Mouse (Mus musculus) mouse trophoblast stem cell (cell line): Measurements from ENCODE around the gene Trim7.

ENCODE experiments used
- in situ Hi-C, 2 experiments: fragments of 300-500 bp; cut with MseI, MboI; formaldehyde crosslinking; loops; 2 replicates in 1 of 2; 3 replicates in 1 of 2; pipeline ENCODE4 v1.15.1; 2025

Gene Trim7

DNA sequence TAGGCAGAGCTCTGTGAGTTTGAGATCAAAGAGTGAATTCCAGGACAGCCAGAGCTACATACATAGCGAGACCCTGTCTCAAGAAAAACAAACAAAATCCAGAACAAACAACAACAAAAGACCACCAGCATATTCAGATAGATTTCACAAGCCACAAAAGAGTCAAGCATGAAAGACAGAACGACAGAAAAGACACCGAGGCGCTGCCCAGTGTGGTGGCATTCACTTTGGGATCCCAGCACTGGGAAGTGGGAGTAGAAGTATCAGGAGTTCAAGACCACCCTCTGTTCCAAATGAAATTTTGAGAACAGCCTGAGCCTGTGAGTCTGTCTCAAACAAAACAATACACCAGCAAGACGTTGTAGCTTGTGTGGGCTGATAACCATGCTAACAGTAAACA is 20.9 kb downstream of the Trim7 start:
- in situ Hi-C loops, result no loop called here

DNA sequence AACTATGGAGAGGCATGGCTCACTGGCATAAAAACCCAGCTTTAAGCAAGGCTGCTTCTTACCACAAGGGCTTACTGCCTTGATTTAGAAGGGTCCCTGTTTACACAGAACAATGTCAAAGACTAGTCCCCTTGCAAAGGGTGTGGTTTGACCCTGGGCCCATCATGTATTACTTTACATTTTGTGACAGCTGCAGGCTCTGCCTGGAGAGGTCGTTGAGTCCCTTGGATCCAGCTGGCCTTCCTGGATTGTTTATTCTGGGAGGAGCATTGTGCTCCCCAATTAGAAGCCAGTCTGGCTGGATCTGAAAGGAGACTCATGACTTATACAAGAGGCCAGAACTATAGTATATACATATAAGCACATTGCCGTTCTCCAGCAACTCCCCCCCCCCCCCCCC is 24.3 kb downstream of the Trim7 start:
- in situ Hi-C loops, result no loop called here

DNA sequence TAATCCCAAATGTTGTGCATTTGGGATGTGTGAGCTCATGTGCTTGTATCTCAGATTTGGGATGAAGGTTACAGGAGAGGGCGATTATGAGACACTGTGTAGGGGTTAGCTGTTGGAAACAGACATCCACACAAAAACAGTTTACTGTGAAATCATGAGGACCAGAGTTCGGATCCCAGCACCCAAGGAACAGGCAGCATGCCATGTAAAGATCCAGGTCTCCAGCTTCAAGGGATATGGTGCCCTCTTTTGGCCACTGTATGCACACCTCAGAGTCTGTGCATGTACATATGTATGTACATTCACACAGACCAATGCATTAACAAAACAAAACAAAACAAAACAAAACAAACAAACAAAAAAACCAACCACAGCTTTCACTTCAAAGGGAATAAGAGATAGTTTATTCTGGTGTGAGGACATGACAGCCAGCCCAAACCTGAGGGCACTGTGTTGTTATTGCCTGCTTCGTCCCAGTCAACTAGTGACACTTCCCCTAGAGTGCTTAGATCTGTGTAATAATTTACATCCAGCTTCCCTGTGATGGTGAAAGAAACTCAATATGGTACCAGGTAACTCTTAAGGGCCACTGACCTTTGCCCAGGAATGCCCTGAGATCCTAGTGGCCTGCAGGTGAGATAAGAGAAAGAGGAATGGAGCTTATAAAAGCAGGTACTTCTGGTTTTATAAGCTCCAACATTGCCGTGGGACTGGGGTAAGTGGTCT is 25.5 kb downstream of the Trim7 start:
- in situ Hi-C loops, result no loop called here

DNA sequence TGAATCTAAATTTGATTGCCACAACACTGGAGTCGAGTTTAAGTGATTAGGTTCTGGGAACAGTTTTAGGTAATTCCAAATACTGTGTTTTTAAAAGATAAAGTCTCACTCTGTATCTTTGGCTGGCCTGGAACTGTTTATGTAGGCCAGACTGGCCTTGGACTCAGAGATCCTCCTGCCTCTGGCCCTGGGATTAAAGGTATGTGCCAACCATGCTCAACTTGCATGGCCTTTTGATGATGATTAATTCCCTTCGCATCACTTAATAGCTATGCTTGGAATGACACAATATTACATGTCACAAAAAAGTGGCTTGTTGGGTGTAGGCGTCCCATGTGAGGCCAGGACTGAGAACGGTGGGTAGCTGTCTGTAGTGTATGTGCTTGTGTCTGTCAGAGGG is 26.2 kb downstream of the Trim7 start:
- in situ Hi-C loops, result no loop called here

- in situ Hi-C loops, result no loop called here
These were observed 26.9 kb downstream of the Trim7 start for GRCm38 (mm10) chr11:48852624-48853473.

- in situ Hi-C loops, result no loop called here
These were observed 27.7 kb downstream of the Trim7 start for GRCm38 (mm10) chr11:48853474-48854180.

- in situ Hi-C loops, result loop anchor here (5.0 kb wide), 1 partner anchor 72 kb away; no protein-coding TSS in a partner anchor
These were observed 33.1 kb downstream of the Trim7 start for GRCm38 (mm10) chr11:48859014-48859413.

DNA sequence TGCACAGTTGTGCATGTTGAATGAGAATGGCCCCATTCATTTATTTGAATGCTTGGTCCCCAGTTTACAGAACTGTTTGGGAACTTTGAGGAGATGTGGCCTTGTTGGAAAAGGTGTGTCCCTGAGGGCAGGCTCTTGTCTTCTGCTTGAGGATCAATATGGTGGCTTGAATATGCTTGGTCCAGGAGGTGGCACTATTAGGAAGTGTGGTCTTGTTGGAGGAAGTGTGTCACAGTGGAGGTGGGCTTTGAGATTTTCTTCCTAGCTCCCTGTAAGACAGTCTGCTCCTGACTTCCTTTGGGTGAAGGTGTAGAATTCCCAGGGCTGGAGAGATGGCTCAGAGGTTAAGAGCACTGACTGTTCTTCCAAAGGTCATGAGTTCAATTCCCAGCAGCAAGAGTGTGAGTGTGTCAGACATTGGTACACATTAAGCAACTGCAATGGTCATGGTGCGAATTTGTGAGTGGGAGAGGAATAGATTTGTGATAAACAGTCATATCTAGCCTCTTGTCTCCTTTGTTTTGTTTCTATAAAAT is 36.9 kb downstream of the Trim7 start:
- in situ Hi-C loops, result no loop called here

DNA sequence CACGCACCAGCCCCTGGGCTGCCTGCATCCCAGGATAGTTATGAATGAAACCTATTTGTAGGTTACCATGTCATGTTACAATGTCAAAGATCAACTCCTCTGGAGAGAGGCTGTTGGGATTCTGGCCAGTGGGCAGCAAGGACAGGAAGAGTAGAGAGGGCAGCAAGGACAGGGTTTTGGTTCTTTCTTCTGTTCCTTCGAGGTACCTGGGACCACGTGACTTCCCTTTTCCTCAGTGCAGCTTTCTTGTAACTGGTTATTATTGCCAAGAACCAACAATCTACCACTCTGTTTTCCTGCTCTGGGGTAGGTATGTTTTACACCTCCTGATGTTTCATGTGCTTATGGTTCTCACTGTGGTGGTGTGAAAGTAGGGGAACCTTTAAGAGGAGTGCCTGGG is 37.9 kb downstream of the Trim7 start:
- in situ Hi-C loops, result no loop called here

- in situ Hi-C loops, result no loop called here
These were observed 40.5 kb downstream of the Trim7 start for GRCm38 (mm10) chr11:48866481-48866880.

- in situ Hi-C loops, result loop anchor here (5.0 to 10.0 kb wide), 4 partner anchors 125 to 395 kb away; partner anchors contain the start of genes Gm12185 (in 2 of the 2) and Tgtp1 (in 2 of the 2)
These were observed 43.6 kb downstream of the Trim7 start for GRCm38 (mm10) chr11:48869380-48870110.

DNA sequence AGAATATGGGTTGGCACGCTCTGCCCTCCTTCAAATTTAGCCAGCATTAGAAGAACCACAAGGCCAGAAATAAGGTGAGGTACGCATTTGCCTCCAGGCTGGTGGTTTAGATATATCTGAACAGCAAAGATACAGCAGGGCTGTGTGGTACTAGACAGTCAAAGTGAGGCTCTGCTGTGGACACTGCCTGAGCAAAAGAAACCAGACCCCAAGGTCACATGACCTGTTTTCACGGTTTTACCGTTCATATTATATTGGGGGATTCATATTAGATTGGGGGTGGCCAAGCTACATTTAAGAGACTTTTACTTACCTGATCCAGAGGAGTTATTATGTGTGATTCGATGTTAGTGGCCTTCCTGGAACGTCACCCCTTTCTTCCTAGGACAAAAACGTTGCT is 44.8 kb downstream of the Trim7 start:
- in situ Hi-C loops, result loop anchor here (5.0 to 10.0 kb wide), 4 partner anchors 124 to 394 kb away; partner anchors contain the start of genes Gm12185 (in 2 of the 2) and Tgtp1 (in 2 of the 2)

DNA sequence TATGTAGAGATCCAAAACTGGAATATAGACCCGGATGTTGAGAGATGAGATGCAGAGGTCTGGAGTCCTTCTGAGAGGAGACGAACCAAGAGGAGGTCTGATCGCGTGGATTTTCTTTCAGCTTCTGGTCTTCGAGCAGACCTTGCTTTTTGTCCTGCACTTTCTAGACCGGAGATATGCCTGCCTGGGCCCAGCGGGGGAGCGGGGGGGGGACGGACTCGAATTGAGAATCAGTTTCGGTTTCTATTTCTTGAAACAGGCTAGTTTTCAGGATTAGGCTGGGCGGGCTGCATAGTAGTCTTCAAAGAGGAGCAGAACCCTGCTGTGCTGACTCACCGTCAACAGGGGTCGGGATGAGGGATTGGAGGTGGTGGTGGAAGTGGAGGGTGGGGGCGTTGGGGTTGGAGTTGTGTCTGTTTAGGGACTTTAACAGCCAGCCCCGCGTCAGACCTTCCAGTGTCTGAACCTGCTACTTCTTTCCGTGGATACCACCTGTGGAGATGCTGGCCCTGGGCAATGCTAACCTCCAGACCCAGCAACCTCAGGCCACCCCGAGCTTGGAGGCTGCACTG is 45.3 kb downstream of the Trim7 start, which contains the start of gene Irgm1:
TSS of gene Irgm1 (minus strand) at position 483 of the 572 bp plus-strand sequence.
- in situ Hi-C loops, result loop anchor here (5.0 to 10.0 kb wide), 4 partner anchors 124 to 394 kb away; partner anchors contain the start of genes Gm12185 (in 2 of the 2) and Tgtp1 (in 2 of the 2)

DNA sequence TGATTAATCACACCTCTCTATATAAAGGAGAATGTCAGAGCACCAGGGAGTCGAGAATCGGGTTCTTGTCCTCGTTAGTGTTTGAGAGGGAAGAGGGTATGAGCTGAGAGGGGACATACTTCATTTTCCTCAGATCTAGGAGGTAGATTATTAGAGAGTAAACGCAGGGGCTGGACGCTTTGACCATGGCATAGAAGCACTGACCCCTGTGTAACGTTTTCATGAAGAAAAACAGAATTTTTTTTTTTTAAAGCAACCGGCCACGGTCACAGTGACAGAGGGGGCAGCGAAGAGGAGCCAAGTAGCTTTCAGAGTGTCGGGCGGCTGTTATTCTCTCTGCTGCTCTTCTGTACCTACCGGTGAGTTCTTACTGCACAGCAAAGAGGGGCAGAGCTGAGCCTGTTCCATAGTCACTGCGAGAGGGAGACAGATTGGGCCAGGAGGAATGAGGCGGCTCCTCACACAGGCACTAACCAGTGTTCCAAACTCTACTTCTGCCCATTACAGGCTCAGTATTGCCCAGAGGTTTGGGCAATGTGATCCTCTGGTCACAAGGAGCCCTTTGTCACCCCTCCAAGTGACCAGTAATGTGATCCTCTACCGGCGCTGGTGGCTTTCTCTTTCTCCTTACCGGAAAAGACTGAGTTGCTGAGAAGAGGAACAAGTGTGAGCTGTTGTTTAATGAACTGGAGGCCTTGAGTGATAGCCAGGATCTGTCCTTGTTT is 46.0 kb downstream of the Trim7 start:
- in situ Hi-C loops, result loop anchor here (5.0 to 10.0 kb wide), 4 partner anchors 123 to 393 kb away; partner anchors contain the start of genes Gm12185 (in 2 of the 2) and Tgtp1 (in 2 of the 2)

DNA sequence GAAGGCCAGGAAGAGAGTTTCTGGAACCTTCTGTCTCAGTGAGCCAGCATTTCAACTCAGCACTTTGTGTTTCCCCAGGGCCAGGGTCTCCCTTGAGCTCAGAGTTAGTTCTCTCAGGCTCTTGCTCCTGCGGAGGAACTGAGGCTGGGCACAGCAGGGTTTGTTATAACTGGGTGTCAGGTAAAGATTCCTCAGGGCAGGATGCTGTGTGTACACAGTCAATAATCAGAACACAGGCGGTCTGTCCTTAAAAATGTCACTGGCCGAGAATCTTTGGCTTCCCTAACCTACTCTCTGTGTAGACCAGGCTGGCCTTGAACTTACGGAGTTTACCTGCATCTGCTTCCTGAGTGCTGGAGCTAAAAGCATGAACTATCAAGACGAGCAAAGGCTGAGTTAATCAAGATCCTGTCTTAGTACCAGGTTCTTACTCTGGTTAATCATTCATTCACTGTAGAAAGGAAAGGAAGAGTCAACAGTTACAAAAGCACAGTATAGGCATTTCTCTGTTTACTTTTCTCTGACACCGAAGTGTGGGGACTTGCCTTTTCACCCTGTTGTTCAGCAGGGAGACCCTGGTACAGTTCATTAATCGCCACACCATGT is 46.9 kb downstream of the Trim7 start:
- in situ Hi-C loops, result loop anchor here (5.0 to 10.0 kb wide), 4 partner anchors 122 to 392 kb away; partner anchors contain the start of genes Gm12185 (in 2 of the 2) and Tgtp1 (in 2 of the 2)

DNA sequence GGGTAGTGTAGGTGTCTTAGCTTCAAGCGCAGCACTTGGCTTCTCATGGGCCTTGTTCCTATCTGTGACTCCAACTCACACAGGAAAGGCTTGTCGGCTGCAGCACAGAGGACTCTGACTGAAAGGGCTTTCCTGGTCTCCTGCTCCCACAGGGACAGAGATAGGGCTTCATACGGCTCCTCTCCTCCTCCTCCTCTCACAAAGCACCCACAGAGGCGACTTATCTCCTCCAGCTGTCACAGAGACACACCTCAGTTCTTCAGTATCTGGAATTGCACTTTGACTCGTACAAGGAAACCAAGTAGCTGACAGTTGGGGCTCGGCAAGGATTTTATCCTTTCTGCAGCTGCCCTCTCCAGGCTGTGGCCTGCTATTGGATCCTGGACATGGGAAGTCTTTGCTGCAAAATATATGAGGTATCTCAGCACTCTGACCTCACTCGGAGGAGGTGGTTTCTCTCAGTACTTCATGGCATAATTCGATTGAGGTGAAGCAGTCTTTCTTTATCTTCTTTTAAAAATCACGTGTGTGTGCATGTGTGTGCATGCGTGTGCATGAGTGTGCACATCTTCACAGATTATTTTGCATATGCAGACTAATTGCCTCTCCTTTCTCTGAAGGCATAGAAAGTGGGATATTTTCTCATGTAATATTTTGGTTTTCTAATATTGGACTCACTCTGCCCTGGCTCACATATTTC is 47.8 kb downstream of the Trim7 start:
- in situ Hi-C loops, result loop anchor here (5.0 to 10.0 kb wide), 4 partner anchors 121 to 391 kb away; partner anchors contain the start of genes Gm12185 (in 2 of the 2) and Tgtp1 (in 2 of the 2)

DNA sequence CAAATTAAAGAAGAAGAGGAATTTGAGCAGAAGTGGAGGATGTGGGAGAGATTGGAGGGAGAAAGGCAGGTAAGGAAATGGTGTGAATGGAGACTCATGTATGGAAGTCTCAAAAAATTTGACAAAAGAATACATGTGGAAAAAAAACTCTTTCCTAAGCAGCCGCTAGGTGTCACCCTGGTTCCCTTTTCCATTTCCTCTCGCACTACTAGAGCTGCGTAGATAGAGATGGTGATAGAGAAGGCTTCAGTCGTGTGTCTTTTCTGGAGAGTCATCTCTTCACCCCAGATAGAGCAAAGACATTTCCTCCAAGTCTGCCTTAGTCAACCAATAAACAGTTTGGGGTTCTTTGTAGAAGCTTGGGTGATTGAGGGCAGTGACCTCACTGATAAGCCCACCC is 48.5 kb downstream of the Trim7 start:
- in situ Hi-C loops, result loop anchor here (5.0 to 10.0 kb wide), 4 partner anchors 120 to 390 kb away; partner anchors contain the start of genes Gm12185 (in 2 of the 2) and Tgtp1 (in 2 of the 2)

DNA sequence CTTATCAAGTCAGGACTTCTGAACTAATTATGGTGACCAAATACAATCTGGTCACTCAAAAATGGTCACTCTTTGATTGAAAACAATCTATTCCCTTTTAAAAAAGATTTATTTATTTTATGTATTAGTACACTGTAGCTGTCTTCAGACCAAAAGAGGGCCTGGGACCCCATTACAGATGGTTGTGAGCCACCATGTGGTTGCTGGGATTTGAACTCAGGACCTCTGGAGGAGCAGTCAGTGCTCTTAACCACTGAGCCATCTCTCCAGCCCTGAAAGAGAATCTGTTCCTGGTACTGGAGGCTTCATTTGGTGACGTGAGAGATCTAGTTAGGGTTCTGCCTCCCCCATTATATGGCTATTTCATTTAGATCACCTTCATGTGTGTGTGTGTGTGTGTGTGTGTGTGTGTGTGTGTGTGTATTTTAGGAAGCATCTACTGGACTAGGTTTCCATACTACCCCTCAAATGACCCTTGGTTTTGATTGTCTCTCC is 49.5 kb downstream of the Trim7 start:
- in situ Hi-C loops, result loop anchor here (5.0 to 10.0 kb wide), 4 partner anchors 119 to 389 kb away; partner anchors contain the start of genes Gm12185 (in 2 of the 2) and Tgtp1 (in 2 of the 2)
